Mouse (Mus musculus) C2C12 (cell line): ENCODE results near the gene Pik3r5.

ENCODE experiments used
- CEBPB ChIP-seq: IDR thresholded peaks from one replicate; pipeline ENCODE4 v1.6.1; 2011; ENCODE audit warnings: low read depth, mild to moderate bottlenecking, control low read depth, moderate library complexity
- CTCF ChIP-seq: IDR thresholded peaks from one replicate; pipeline ENCODE4 v1.5.1; 2011; ENCODE audit not compliant: control insufficient read depth, insufficient read depth, insufficient read length
- FOSL1 ChIP-seq: IDR thresholded peaks from one replicate; pipeline ENCODE4 v1.8.0; 2011; ENCODE audit warnings: mild to moderate bottlenecking, low read length; ENCODE audit not compliant: poor library complexity, insufficient read depth, severe bottlenecking
- MAX ChIP-seq: IDR thresholded peaks from one replicate; pipeline ENCODE4 v1.6.1; 2011; ENCODE audit warnings: mild to moderate bottlenecking, control low read depth
- MYOD1 ChIP-seq: IDR thresholded peaks from one replicate; pipeline ENCODE4 v1.6.1; 2011; ENCODE audit warnings: low read depth; ENCODE audit not compliant: control insufficient read depth, insufficient read length
- MYOG ChIP-seq: IDR thresholded peaks from one replicate; pipeline ENCODE4 v1.6.1; 2011; ENCODE audit not compliant: control insufficient read depth, insufficient read length; ENCODE audit errors: extremely low read depth
- USF1 ChIP-seq: IDR thresholded peaks from one replicate; pipeline ENCODE4 v1.6.1; 2011; ENCODE audit warnings: low read depth, mild to moderate bottlenecking, control low read depth, moderate library complexity

GRCm38 (mm10) chr11:68387971-68388654 is 43.8 kb upstream of the Pik3r5 start:
- TF ChIP-seq CTCF (no peak), CEBPB (no peak), MYOD1 (no peak), MYOG (no peak), MAX (no peak), USF1 (no peak), FOSL1 (no peak)
